Mouse (Mus musculus) gonadal fat pad, adult 2 months (tissue): ENCODE measurements around the gene Srsf10. TPM values are rescaled to one million over a fixed set of nuclear protein-coding genes. Genes with fewer than 3 reads are reported as not detected.

ENCODE experiments used
- DNase-seq: peaks from one replicate; pipeline ENCODE4 v3.0.0-alpha.2; 2012; ENCODE audit warnings: low read depth
- polyA plus RNA-seq: library from polyadenylated mRNA; depleted of rRNA; stranded (reverse); fragments of >200 nt; gene quantifications from 2 replicates; pipeline ENCODE4 v1.2.3, GENCODE M21; 2012; rRNA removed

Gene Srsf10
- 61.3 and 69.8 TPM in 2 replicates for polyA plus RNA-seq

DNA sequence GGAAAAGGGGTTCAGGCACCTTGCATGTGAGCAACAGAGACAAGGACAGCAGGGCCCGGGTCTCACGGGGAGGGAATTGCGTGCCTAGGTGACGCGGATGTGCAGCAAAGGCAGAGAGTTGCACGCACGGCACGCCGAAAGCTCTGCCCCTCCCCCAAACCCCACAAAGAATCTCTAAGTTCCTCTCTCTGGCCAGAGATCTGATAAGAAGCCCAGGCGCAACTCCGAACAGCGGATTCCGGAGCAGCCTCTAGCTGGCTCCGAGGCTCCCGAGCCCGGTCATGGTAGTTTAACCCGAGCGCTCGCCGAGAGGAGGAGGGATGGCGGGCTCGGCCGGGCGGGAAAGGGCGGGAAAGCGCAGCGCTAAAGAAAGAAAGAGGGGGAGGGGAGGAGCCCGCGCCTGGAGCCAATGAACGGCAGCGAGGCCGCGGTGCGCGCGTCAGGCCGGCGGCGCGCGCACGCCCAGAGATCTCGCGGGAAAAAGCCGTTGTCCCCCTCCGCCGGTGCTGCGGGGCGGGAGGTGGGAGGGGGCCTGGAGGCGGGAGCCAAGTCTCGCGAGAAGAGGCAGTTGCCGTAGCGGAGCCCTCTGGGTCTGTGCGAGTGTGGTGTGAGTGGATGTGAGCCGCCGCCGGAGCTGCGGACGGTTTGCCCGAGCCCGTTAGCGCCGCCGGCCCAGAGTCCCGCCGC is at the start of gene Srsf10:
Srsf10 (plus strand) TSS at position 212 of the 687 bp plus-strand sequence.
- DNase-seq, result no peak

DNA sequence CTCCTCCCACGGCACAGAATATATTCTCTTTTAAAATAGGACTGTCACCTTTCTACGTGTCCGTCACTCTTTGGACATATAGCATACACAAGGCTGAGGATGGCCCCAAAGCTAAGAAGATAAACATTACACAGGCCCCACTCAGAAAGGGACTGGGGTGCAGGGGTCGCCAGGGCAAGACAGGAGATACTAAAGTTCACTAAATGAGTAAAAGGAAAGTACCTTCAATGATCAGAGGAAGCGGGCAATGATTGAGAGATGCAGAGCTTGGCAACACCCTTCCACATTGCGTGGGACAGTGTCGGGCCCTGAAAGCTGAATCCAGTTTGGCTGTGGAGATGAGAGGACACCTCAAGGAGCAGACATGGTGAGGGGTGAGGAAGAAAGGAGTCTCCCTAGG is 40.7 kb upstream of the Srsf10 start:
- no peak for DNase-seq

DNA sequence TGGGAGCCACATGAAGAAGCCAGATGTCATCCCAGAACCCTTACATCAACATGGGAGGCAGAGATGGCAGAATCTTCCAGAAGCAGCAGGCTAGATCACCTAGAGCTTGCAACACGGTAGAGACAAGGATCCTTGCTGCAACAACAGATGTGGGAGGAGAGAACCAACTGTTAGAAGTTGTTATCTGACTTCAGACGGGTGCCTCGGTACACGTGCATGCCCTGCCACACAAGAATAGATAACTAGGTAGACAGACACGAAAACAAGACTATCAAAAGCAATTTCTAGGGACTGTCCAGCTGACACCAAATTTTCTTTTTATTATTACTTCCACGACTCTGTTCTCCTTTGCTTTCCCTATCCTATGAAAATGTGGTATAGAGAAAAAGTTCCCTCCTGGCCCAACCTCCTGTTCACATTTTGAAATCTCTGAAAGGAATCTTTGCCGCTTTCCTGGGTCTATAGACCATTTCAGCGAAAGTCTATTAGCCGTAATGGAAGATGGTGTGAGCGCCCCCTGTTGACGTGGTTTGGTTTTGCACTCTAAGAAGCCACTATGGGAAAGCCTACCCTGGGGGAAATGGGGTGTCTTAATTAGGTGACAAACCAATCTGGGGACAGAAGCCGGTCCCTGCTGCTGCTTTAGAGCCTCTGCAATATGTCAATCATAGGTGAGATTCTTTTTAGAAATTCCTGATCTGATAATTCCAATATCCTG is 38.5 kb upstream of the Srsf10 start:
- no peak for DNase-seq

DNA sequence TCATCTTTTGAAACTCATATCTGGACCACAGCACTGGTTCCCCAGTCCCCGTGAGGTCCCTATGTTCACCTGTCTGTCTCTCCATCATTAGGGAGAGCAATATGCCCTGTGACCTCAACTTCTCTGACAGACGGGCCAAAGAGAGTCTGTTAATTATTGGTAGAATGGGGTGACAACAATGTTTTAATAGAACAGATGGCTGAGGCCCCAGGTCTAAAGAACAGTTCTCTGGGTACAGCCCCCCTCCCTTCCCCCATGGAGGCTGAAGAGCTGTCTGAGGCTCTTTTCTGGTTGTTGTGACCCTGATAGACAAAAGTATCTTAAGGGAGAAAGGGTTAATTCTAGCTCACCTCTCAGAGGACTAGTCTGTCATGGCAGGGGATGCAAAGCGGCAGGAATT is 37.2 kb upstream of the Srsf10 start:
- DNase-seq, result no peak

DNA sequence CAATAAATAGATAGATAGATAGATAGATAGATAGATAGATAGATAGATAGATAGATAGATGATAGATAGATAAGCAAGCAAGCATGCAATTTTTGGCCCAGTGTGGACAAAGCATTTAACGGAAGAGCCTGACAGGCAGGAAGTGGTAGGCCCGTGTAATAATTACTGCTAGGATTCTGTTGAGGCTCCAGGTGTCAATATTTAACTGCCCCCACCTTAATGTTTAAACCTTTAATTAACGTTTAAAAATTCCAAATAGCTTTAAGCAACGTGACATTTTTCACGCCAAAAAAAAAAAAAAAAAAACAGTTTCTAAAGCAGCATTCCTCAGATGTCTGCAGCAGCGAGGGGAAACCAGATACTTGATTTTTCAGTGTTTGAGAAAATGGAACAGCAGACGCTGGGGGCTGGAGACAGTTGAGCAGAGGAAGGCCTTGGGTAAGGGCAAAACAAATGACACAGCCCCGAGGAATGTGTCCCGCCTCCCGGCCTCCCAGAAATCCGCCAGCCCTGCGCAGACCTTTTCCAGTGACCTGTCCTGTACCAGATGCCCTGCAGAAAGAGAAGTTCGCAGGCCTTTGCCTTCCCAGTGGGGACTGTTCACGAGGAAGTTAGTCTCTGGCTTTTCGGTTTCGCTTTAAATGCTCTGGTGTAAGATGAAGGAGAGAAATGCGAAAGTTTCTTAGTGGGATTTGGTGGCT is 35.6 kb upstream of the Srsf10 start:
- DNase-seq, result no peak

DNA sequence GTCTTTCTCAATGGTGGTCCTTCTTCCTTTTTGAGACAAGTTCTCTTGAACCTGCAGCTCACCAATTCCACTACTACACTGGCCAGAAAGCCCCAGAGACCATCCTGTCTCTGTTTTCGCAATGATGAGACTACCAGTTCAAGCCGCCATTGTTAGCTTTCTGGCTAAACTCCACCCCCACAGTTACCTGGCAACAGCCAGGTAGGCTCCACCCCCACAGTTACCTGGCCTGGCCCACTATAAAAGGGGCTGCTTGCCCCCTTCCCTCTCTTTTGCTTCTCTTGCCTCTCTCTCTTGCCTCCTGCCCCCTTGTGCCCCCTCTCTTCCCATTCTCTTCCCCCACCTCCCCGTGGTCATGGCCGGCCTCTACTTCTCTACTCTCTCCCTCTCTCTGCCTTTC is 33.8 kb upstream of the Srsf10 start:
- no peak for DNase-seq

DNA sequence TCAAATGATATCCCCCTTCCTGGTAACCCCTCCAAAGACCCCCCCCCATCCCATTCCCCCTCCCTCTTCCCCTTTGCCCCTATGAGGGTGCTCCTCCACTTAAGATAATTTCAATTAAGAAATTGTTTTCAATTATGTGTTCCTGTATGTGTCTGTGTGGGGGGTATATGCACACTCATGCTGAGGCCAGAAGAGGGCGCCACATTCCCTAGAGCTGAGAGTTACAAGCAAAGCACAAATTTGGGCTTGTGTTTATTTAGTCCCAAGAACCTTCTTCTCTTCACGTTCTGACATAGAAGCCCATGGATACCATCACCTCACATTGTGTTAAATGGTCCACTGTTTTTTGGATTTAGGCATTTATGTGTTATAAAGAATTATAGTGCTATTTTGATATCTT is 32.2 kb upstream of the Srsf10 start:
- no peak for DNase-seq

DNA sequence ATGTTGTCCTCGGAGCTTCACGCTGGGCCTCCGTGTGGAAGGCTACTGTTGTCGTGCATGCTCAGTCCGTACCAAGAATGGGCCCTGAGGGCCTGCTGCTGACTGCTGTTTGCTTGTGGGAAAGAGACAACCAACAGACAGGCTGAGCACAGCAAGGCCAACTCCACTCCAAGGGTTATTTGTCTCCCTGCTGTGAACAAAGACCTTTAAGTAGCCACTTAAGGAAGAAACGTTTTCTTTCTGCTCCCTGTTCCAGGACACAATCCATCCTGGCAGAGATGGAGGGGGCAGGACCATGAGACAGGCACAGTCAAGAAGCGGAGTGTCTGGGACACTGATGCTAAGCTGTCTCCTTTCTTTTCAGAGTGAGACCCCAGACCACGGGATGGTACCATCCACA is 31.3 kb upstream of the Srsf10 start:
- no peak for DNase-seq

DNA sequence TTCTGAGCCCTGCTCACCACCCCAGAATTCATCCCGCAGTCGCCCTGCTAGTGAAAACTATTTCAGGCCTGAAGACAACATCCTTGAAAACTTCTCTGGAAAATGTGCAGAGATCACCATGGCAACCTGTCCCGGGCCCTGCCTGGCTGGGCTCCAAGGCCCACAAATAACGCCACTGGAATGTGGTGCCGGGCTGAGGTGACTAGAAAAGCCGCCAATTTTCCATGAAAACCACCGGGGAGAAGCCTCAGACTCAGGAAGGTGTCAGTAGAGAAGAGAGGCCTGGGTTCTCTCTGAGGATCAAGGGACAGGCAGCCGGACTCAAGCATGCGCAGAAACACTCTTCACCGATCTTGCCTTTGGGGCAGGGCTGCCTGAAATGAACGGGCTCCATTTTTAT is 27.1 kb upstream of the Srsf10 start:
- no peak for DNase-seq

DNA sequence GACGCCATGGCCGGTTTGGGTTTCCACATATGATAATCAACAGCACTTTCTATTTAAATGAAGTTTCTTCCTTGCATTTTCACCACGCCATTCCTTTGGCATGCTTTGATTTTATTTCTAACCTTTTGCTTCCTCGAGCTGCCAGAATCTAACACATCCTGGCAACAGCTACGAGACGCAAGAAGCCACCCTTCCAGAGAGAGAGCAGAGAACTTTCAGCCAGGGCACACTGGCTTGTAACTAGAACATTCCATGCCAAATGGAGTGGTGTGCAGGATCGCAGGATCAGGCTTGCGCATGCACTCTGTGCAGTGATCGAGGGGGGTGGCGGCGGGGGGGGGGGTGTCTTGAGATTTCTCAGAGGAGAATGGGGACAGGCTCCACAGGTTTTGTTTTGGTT is 23.5 kb upstream of the Srsf10 start:
- DNase-seq, result no peak

DNA sequence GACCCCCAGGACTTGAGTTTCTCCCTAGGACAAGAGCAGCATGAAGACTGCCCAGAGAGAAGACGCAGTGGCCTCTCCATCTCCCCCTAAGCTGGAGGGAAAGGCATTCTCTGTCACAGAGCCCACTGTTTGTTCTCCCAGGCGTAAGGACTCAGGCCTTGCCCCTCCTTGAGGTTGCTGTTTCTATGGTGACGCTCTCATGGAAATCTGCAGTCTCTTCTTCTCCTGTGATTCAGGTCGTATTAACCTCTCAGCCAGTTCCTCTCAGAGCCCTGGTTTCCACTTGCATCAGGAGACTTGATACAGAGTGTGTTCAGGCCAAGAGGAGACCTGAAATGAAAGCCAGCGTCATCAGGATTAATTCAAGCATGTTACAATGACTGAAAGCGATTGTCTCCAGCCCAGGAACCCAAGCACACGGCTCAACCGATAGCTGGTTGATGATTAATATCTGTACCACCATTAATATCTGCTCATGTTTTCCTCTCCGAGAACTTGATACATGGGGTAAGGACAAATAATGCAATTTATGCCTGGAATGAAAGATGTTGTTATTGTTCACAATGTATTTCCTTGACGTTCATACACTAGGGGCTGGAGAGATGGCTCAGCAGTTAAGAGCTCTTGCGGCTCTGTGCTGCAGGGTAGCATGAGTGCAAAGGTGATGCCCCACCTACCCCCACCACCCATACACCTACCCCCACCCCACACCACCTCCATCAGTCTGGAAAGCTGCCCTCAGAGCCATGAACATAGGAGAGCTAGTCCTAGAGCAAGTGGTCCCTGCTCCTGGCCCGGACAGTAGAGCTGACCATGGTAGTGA is 22.0 kb upstream of the Srsf10 start:
- no peak for DNase-seq

DNA sequence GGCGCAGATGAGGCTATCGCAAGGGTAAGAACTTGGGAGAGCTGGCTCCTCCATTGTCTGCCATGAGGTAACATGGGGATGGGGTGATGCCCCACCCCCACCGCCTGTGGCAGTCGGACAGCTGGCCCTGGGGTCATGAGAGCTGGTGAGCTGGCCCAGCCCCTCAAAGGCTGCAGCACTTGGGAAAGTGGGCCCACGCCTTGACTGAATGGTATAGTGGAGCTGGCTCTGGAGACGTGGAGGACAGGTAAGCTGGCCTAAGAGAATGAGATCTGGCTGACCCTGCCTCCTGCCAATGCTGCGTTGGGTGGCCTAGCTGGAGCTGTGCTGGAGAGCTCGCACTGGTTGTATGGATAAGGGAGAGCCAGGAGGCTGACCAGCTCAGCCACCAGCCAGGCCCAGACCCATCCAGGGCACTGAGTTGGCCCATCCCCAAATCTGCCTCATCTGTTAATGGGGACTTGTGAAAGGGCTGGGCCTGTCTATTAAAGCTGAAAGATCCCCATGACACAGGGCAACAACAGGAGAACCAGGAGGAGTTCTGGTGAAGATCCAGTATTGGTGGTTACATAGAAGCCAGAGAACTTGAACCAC is 21.3 kb upstream of the Srsf10 start:
- no peak for DNase-seq

DNA sequence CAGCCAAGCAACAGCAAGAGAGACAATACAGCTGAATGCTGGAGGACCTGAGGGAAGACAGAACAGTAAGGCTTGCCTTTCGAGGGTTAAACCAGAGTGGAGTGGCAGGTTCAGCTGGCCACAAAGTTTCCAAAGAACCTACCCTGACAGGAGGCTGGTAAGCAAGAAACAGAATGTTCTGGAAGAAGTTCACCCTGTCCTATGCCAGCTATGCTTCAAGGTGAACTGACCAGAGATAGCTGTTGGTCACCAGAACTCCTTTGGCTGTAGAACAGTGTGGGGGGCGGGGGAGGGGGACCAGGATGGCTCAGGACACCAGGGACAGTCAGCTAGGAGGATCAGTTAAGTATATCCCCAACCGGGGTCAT is 16.6 kb upstream of the Srsf10 start:
- no peak for DNase-seq

DNA sequence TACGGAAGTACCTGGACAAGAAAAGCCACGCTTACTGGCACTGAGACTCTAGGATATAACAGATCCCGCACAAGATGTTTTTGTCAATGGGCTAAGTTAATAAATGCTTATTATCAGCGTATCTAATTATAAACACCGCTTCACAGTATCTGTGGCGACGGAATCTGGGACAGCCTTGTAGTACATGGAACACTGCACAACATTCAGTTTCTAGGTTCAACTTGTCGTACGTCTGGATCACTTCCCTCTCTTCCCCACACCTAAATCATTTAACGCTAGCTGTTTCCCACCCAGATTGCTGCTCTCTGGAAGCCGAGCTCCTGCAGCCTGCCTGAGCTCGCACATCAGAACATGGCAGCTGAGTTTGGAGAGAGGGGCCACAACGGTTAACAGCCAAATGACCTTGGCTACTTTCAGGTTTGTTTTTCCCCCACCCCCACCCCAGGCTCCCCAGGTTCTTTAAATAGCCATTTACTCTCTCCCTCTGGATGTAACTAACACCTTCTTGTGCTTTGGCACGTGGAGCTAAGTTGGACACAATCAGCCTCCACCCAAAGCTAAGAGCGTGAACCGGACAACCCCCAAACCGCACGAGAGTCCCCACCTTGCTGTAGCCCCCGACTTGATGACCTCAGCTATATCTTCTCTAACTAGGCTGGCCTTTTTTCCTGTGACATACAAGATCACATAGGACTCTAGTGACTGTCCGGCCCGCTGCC is 16.1 kb upstream of the Srsf10 start:
- no peak for DNase-seq

DNA sequence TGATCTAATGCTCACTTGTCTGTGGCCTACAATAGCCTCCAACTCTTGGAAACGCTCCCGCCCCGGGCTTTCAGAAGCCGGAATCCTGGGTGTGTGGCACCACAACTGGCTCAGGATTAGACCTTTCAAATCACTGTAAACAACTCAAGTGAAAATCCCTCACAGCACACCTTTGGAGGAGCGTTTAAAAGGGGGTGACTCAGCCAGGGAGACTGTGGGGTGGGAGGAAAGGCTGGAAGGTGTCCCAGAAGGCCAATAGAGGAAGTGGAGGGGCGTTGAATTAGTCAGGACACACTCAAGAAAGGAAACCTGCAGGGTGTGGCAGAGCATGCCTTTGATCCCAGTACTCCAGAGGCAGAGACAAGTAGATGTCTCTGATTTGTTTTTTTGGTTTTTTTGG is 11.1 kb upstream of the Srsf10 start:
- DNase-seq, result no peak

DNA sequence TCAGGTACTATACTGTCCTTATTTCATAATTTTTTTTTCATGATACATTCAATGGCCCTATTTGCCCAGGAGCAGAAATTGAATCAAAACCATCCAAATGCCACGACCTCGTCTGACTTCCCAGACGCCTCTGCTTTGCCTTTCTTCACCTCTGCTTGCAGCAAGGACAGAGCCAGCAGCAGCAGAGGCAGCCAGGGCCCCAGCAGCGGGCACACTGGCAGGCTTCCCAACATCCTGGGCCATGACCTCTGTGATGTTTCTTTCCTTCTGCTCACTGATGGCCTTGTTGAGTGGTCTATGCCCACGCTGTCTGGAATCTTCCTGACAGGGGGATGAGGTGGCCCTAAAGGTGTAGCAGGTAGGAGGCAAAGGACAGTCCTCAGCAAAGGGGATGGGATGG is 8.0 kb upstream of the Srsf10 start:
- no peak for DNase-seq

DNA sequence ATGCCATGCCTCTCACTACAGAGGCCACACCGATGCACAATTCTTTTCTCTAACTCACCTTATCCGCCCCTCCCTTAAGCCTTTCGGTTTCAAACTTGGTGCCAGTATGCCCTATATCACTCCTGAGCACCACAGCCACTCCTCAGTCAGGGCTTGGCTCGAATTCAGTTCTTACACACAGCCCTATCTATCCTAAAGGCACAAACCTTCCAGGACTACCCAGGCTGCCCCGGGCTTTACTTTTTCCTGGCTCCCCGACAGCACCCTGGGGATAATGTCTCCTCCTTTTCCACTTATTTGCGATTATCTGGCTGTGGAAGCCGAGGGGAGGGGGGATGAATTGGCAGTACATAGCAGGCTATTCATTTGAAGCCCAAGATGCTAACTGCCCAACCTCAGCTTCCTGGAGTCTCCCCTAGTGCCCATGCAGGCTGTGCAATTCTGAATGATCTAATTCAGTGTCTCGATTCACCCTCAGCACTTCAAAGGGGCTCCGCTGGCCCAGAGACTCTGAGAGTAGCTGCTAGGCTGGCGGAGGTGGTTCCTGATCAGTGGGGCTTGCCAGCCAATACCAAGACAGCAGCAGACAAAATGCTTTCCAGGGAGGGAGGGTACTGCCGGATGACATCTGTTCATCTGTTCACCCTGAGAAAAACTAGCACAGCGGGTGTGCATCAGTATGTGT is 5.0 kb upstream of the Srsf10 start:
- DNase-seq, result no peak

DNA sequence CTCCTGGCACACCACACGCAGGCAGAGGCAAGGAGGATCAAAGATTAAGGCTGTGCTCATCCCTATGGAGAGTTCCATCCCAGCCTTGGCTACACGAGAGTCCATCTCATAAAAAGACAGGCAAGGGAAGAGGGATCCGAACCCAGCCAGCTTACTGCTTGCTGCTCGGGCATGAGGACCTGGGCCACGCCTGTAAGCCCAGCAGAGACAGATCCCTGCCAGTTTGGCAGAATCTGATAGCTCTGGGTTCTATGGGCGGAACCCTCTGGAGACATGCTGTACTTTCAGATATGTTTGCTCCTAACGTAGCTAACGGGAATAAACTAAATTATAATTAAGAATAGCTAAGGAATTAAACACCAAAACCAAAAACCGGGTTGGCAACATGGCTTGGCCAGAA is 3.6 kb upstream of the Srsf10 start:
- DNase-seq, result no peak

DNA sequence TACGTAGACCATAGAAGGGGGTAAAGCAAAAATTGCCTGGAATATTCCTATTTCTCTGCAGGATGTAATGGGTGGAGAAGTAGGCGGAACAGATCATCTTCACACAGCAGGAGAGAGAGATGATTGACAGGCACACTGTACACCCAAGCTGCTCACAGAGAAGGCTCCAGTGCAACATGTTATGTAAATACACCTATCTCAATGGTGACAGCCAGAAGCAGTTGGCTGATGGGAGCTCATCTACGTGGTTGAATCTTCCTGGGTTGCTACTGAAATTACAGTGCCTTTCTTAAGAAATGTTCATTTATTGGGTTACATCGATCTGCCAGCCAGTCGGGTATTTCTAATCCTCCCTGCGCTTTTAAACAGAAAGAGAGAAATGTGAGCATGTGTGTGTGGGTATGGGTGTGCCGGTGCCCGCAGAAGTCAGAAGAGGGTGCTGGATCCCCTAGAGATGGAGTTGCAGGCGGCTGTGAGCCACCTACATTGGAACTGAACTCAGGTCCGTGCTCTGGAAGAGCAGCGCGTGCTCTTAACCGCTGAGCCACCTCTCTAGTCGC is 1.5 kb upstream of the Srsf10 start:
- no peak for DNase-seq

DNA sequence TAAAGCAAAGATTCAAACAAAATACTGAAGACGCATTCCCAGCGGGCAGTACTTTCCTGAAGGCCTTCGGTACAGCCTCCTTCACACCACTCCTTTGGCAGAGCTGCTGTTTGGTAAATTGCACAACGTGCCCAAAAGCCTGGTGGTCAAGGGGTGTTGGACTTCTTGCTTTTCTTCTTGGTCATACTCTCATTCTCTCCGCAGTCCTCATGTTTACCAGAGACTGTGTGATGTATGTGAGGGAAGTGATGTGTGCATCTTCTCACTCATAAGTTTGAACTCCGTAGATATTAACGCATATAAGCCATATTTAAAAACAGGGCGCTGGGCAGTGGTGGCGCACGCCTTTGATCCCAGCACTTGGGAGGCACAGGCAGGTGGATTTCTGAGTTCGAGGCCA is 917 bp upstream of the Srsf10 start:
- DNase-seq, result no peak
